Mouse (Mus musculus): Measurements from ENCODE around the gene Urad. TPM values are rescaled to one million over a fixed set of nuclear protein-coding genes. Genes with fewer than 3 reads are reported as not detected.

Urad gene
- total RNA-seq, 2 experiments from 2014 or later, result not detected

DNA sequence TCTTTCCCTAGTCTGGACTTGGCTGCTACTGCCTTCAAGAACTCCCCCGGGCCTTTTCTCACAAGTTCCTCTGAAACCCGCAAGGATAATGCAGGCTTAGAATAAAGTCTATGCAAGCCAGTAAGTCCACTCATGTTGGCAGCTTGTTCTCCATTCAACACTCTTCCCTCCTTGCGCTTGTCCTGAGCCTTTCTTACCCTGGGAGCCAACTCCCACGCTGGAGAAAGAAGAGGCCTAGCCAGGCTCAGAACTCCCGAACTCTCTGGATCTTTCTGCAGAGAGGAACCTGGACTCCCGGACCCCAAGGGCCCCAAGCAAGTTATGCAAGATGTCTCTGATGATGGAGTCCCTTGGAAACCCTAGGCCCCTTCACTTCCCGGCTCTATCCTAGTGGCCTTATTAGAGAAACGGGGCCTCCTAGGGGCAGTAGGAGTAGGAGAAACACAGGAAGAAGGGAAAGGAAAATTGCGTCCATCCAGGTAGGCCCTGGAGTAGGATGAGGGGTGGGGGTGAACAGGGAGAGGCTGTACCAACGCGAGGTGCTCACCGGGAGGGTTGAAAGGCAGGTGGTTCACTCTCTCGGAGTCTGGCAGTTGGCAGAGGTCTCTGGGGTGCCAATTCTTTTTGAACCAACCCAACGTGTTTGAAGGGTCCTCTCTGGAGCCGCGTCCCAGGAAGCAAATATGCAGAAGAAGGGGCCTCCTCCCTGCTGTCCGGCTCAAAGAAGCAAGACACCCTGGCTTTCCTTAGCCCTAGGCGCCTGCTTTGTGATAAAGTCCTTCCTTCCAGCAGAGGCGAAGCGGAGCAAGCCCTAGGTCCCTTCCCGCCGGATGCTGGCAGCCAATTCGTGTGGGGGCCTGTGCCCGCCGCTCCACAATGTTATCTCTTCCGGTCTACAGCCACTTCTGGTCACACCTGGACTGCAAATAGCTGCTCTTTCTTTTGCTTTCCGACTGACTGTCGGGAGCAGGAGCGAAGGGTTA is 51.3 kb downstream of the Urad start:
- DNase-seq, result no peak
- intact Hi-C loops (cut with DNase I), result no loop called here

DNA sequence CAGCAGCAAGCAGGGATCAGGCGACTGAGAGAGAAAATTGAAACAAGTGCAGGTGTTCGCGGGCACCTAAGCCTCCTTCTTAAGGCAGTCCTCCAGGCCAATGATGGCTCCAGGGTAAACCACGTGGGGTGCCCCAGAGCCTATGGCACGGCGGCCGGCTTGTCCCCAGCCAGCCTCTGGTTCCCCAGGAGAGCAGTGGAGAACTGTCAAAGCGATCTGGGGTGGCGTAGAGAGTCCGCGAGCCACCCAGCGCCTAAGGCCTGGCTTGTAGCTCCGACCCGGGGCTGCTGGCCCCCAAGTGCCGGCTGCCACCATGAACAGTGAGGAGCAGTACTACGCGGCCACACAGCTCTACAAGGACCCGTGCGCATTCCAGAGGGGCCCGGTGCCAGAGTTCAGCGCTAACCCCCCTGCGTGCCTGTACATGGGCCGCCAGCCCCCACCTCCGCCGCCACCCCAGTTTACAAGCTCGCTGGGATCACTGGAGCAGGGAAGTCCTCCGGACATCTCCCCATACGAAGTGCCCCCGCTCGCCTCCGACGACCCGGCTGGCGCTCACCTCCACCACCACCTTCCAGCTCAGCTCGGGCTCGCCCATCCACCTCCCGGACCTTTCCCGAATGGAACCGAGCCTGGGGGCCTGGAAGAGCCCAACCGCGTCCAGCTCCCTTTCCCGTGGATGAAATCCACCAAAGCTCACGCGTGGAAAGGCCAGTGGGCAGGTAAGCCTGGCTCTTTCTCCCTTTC is 52.1 kb downstream of the Urad start, which contains the start of gene Pdx1:
TSS of gene Pdx1 (plus strand) at position 34 of the 747 bp plus-strand sequence.
- no peak for DNase-seq

DNA sequence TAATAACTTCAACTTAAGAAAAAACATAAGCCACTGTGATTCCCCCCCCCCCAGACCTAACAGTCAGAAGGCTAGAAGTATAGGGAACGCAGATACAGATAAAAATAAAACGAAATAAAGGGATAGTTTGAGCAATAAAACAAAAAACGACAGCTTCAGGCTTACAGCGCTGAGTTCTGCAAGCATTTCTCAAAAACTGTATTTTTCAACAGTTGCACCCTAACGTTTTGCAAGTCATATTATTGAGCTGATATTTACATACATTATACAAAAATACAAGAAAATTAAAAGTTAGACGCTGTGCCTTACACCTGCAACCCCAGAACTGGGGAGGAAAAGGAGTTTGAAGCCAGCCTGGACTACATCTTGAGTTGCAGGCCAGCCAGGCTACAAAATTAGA is 52.9 kb downstream of the Urad start:
- DNase-seq, result no peak
- intact Hi-C loops (cut with DNase I), result no loop called here

More for the DNA sequence above, 52.1 kb downstream of the Urad start, which contains the start of gene Pdx1:
- intact Hi-C loops (cut with DNase I), result no loop called here

DNA sequence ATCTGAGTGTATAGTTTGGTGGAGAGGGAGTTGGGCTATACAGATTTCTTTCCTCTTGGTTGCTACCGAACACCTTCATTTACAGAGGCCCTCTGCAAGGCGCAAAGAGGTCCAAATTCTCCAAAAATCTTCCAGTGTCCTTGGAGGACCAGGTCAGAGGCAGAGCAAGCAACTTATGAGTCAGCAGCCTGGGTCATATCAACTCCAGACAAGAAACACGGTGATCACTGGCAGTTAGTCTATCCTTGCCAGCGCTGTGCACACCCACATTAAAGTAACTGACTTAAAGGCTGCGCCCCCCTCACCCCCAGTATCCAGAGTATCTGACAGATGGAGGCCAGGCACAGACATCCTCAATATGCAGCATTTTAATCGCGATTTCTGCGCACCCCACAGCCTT is 53.5 kb downstream of the Urad start:
- no peak for DNase-seq
- intact Hi-C loops (cut with DNase I), result no loop called here

DNA sequence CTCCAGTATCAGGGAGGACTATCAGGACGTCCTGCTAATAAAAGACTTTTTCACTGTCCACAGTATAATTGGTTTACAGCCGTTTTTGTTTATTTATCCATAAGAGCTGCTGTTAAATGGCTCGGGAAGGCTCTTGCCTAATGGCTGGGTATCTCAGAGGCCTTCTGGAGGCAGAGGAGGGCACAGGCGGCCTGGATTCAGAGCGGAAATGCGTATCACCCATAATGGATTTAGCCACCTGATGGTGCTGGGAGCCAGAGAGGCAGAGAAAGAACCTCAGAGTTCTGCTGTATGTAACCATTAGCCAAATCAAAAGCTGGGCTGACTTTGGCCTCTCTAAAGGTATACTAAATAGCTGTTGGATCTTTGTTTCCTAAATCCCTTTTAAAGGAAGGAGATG is 54.8 kb downstream of the Urad start:
- no peak for DNase-seq
- intact Hi-C loops (cut with DNase I), result no loop called here

Small RNA genes lying within 50 kb of the gene (microRNA-seq; reads per million reads assigned to microRNA genes)
- 0 to 0.72 reads per million in 2 experiments for gene Mir7k (ENCODE audit: borderline number of aligned reads in 2 of 2)

Other genes starting within 250 kb of the Urad start
- 10 to 100 TPM in 1 of 2 experiments, 1 to 10 TPM in 1; 10.0 to 10.8 TPM for gene Lnx2, start 245.9 kb downstream of the Urad start, total RNA-seq (2021)
- gene Polr1d, start 245.4 kb downstream of the Urad start, total RNA-seq (2021), result 10 to 100 TPM; 69.4 to 72.8 TPM
- not detected for gene Gsx1, start 133.7 kb downstream of the Urad start, total RNA-seq (2021)
- gene Pdx1, start 52.5 kb downstream of the Urad start, total RNA-seq (2021), result not detected
- not detected for gene Cdx2, start 15.2 kb downstream of the Urad start, total RNA-seq (2021)
- under 1 TPM; 0.08 to 0.16 TPM for gene Flt3, start 78.0 kb upstream of the Urad start, total RNA-seq (2021)
- 10 to 100 TPM; 26.8 to 36.1 TPM for gene Pan3, start 107.7 kb upstream of the Urad start, total RNA-seq (2021)